Comparison of ENCODE assay signal across 7 mouse cellular contexts in genomic region chr6:48555104-48555890, GRCm38 (mm10). TPM values are rescaled to one million over a fixed set of nuclear protein-coding genes. Genes with fewer than 3 reads are reported as not detected.
A peak's percentile ranks its signal among the peaks of the same experiment; 100 is the strongest.
DNase-seq lines count a peak whose midpoint lies in the region; ATAC-seq and TF ChIP-seq lines count a peak whose summit lies in the region.

No protein-coding gene starts in this region.

- peaks cover 0 to 6% of the 10 kb centered on the region in 2 experiments; a peak in 1 of 4 replicates for H3K4me1 ChIP-seq in ES-E14 (ENCODE audit: control insufficient read depth in 2 of 2, insufficient read depth in 2 of 2, low read length in 2 of 2, poor library complexity in 1 of 2)
- H3K4me1 ChIP-seq in forebrain, embryonic 14.5 days (ENCODE audit: control insufficient read depth, insufficient read depth, low read length) = peaks cover 8% of the 10 kb centered on the region
- H3K4me1 ChIP-seq in hindbrain, embryonic 16.5 days (ENCODE audit: control insufficient read depth, insufficient read depth, low read depth, low read length) = peaks cover 9% of the 10 kb centered on the region
- peaks cover 8% of the 10 kb centered on the region; the same call in 1 of the 2 replicates for H3K4me1 ChIP-seq in small intestine, adult 2 months (ENCODE audit: control insufficient read depth, insufficient read depth, insufficient read length, low read length)

- no peaks in the 10 kb centered on the region; the same call in 1 of the 2 replicates for H3K27me3 ChIP-seq in forebrain, embryonic 14.5 days (replicated peaks; ENCODE audit: control insufficient read depth, insufficient read depth, low read length)
- H3K27me3 ChIP-seq in hindbrain, embryonic 16.5 days (replicated peaks; ENCODE audit: control insufficient read depth, insufficient read depth, low read length) = no peaks in the 10 kb centered on the region
- no peaks in the 10 kb centered on the region for H3K27me3 ChIP-seq in small intestine, adult 2 months (ENCODE audit: control insufficient read depth, insufficient read depth, low read length)

- ATAC-seq in forebrain, embryonic 14.5 days = peak; percentile 87
- ATAC-seq in hindbrain, embryonic 16.5 days = peak; percentile 87

- TF ChIP-seq CTCF in brain, embryonic 14.5 days (IDR thresholded peaks at IDR 0.05; ENCODE audit: borderline replicate concordance, extremely low read depth, insufficient read depth, insufficient read length) = no peak
- no peak for TF ChIP-seq CTCF in small intestine, adult 2 months (IDR thresholded peaks at IDR 0.05; ENCODE audit: extremely low read depth, insufficient read length, insufficient replicate concordance, low read depth, low read length)

- no peaks in the 10 kb centered on the region for H3K9me3 ChIP-seq in ES-E14 (ENCODE audit: control insufficient read depth, insufficient read depth, low read depth, low read length)
- no peaks in the 10 kb centered on the region for H3K9me3 ChIP-seq in forebrain, embryonic 14.5 days (replicated peaks; ENCODE audit: control insufficient read depth, low read length)
- H3K9me3 ChIP-seq in hindbrain, embryonic 16.5 days (ENCODE audit: control insufficient read depth, low read length) = no peaks in the 10 kb centered on the region

- no peak for DNase-seq in ES-E14 (ENCODE audit: low read depth, low spot score)
- DNase-seq in brain, embryonic 14.5 days (ENCODE audit: low read depth) = peak; percentile 97
- peak; percentile 95 for DNase-seq in forebrain, embryonic 14.5 days (ENCODE audit: low spot score)
- DNase-seq in left cerebral cortex, adult 8-10 months (ENCODE audit: low spot score in 2 of 2) = peak; percentile 37 to 71
- peak; percentile 89 for DNase-seq in lung, postnatal 36 days

- H3K4me3 ChIP-seq in ES-E14 (ENCODE audit: insufficient read depth in 1 of 2, low read depth in 1 of 2, low read length in 2 of 2, poor library complexity in 1 of 2, severe bottlenecking in 1 of 2) = peak overlapping the region; percentile 52 to 69
- peak overlapping the region; percentile 39 for H3K4me3 ChIP-seq in forebrain, embryonic 14.5 days (ENCODE audit: low read depth, low read length)
- H3K4me3 ChIP-seq in hindbrain, embryonic 16.5 days (ENCODE audit: low read length) = peak overlapping the region; percentile 62
- peak overlapping the region; percentile 64 for H3K4me3 ChIP-seq in small intestine, adult 2 months (ENCODE audit: low read depth, low read length)

- 25% methylated on average over 14 of the region's 14 CpGs for WGBS in forebrain, embryonic 14.5 days
- WGBS in hindbrain, embryonic 16.5 days = 30% methylated on average over 13 of the region's 14 CpGs
- 26% methylated on average over 14 of the region's 14 CpGs for WGBS in small intestine, adult 2 months

- in situ Hi-C loops in ES-E14 (cut with MboI; ENCODE audit: low sequenced_read_pairs in 2 of 2, unreplicated experiment in 2 of 2) = no loop called here

- peak; percentile 28; the same call in 1 of the 2 replicates for TF ChIP-seq POLR2A in brain, embryonic 14.5 days (IDR thresholded peaks at IDR 0.05; ENCODE audit: borderline replicate concordance, extremely low read depth, insufficient read depth, insufficient read length, poor library complexity, severe bottlenecking)
- no peak for TF ChIP-seq POLR2A in small intestine, adult 2 months (IDR thresholded peaks at IDR 0.05; ENCODE audit: low read depth, low read length)

- H3K36me3 ChIP-seq in ES-E14 (ENCODE audit: control insufficient read depth, insufficient read depth, low read length, poor library complexity, severe bottlenecking) = no peaks in the 10 kb centered on the region
- peaks cover 9% of the 10 kb centered on the region; the same call in 1 of the 2 replicates for H3K36me3 ChIP-seq in forebrain, embryonic 14.5 days (ENCODE audit: control insufficient read depth, insufficient read depth, low read length)
- H3K36me3 ChIP-seq in hindbrain, embryonic 16.5 days (ENCODE audit: control insufficient read depth, insufficient read depth, low read length) = no peaks in the 10 kb centered on the region; the same call in 1 of the 2 replicates
- no peaks in the 10 kb centered on the region for H3K36me3 ChIP-seq in small intestine, adult 2 months (ENCODE audit: control insufficient read depth, insufficient read depth, low read length)

- H3K9ac ChIP-seq in ES-E14 (ENCODE audit: insufficient read depth, low read depth, low read length, poor library complexity, severe bottlenecking) = peak overlapping the region; percentile 66; the same call in 1 of the 2 replicates
- H3K9ac ChIP-seq in forebrain, embryonic 14.5 days (ENCODE audit: low read length) = peak overlapping the region; percentile 77
- H3K9ac ChIP-seq in hindbrain, embryonic 16.5 days (ENCODE audit: low read depth, low read length) = peak overlapping the region; percentile 82

- peak overlapping the region; percentile 75 for H3K4me2 ChIP-seq in forebrain, embryonic 14.5 days (ENCODE audit: low read length)
- peak overlapping the region; percentile 76 for H3K4me2 ChIP-seq in hindbrain, embryonic 16.5 days (ENCODE audit: low read length)

- peak overlapping the region; percentile 44; the same call in 1 of the 2 replicates for H3K27ac ChIP-seq in ES-E14 (ENCODE audit: insufficient read depth, low read depth, low read length, poor library complexity, severe bottlenecking)
- H3K27ac ChIP-seq in forebrain, embryonic 14.5 days (ENCODE audit: low read depth, low read length) = peak overlapping the region; percentile 97
- H3K27ac ChIP-seq in hindbrain, embryonic 16.5 days (ENCODE audit: low read depth, low read length) = peak overlapping the region; percentile 94
- peak overlapping the region; percentile 91 for H3K27ac ChIP-seq in small intestine, adult 2 months (ENCODE audit: insufficient read depth, low read depth, low read length)

TF ChIP-seq in ES-E14, 5 proteins besides CTCF, POLR2A, EP300 and RAD21:
- TF ChIP-seq HCFC1 (IDR thresholded peaks at IDR 0.05; ENCODE audit: borderline replicate concordance, insufficient read depth, low read length) (peak; percentile 80), MAFK (IDR thresholded peaks at IDR 0.05; ENCODE audit: insufficient read depth, low read depth, low read length) (no peak)

RNA-seq across cellular contexts. Expression of gene Lrrc61, which starts 0.7 kb away (rescaled TPM):
- total RNA-seq in ES-E14 (2012; rRNA removed) = 2.0 and 5.1 TPM in 2 replicates
- 31.3 and 35.6 TPM in 2 replicates for polyA plus RNA-seq in brain, embryonic 14.5 days (2012; rRNA removed)
- polyA plus RNA-seq in forebrain, embryonic 14.5 days (2014; fragmentation: Nextera tagmentation; extraction: Ambion mirVana) = 10.7 and 10.9 TPM in 2 replicates
- polyA plus RNA-seq in hindbrain, embryonic 16.5 days (2015; fragmentation: Nextera tagmentation; extraction: Ambion mirVana) = 20.7 and 29.5 TPM in 2 replicates
- 10 to 100 TPM; 41.6 to 55.1 (median 46.4) TPM for total RNA-seq in left cerebral cortex, adult 8-10 months (2022)
- 8.7 and 12.4 TPM in 2 replicates for polyA plus RNA-seq in small intestine, adult 2 months (2012; rRNA removed)

RNA-seq across cellular contexts. Expression of gene Rarres2, which starts 17.3 kb away (rescaled TPM):
- 0.18 and 0.42 TPM in 2 replicates for total RNA-seq in ES-E14 (2012; rRNA removed)
- polyA plus RNA-seq in brain, embryonic 14.5 days (2012; rRNA removed) = 2.8 and 3.1 TPM in 2 replicates
- 4.0 and 5.3 TPM in 2 replicates for polyA plus RNA-seq in forebrain, embryonic 14.5 days (2014; fragmentation: Nextera tagmentation; extraction: Ambion mirVana)
- polyA plus RNA-seq in hindbrain, embryonic 16.5 days (2015; fragmentation: Nextera tagmentation; extraction: Ambion mirVana) = 7.8 and 8.2 TPM in 2 replicates
- total RNA-seq in left cerebral cortex, adult 8-10 months (2022) = 10 to 100 TPM; 16.1 to 17.3 (median 16.9) TPM
- polyA plus RNA-seq in small intestine, adult 2 months (2012; rRNA removed) = 28.4 and 39.8 TPM in 2 replicates

RNA-seq across cellular contexts. Expression of gene Atp6v0e2, which starts 17.9 kb away (rescaled TPM):
- total RNA-seq in ES-E14 (2012; rRNA removed) = 13.5 and 15.9 TPM in 2 replicates
- polyA plus RNA-seq in brain, embryonic 14.5 days (2012; rRNA removed) = 220 and 228 TPM in 2 replicates
- polyA plus RNA-seq in forebrain, embryonic 14.5 days (2014; fragmentation: Nextera tagmentation; extraction: Ambion mirVana) = 152 and 161 TPM in 2 replicates
- 358 and 389 TPM in 2 replicates for polyA plus RNA-seq in hindbrain, embryonic 16.5 days (2015; fragmentation: Nextera tagmentation; extraction: Ambion mirVana)
- total RNA-seq in left cerebral cortex, adult 8-10 months (2022) = 100 to 1,000 TPM; 400 to 422 (median 415) TPM
- polyA plus RNA-seq in small intestine, adult 2 months (2012; rRNA removed) = 11.8 and 26.3 TPM in 2 replicates

RNA-seq across cellular contexts. Expression of gene Gm45021, which starts 34.1 kb away (rescaled TPM):
- total RNA-seq in ES-E14 (2012; rRNA removed) = not detected in 2 replicates
- polyA plus RNA-seq in brain, embryonic 14.5 days (2012; rRNA removed) = not detected in 2 replicates
- polyA plus RNA-seq in forebrain, embryonic 14.5 days (2014; fragmentation: Nextera tagmentation; extraction: Ambion mirVana) = not detected in 2 replicates
- polyA plus RNA-seq in hindbrain, embryonic 16.5 days (2015; fragmentation: Nextera tagmentation; extraction: Ambion mirVana) = not detected in 2 replicates
- total RNA-seq in left cerebral cortex, adult 8-10 months (2022) = not detected
- polyA plus RNA-seq in small intestine, adult 2 months (2012; rRNA removed) = not detected in 2 replicates

RNA-seq across cellular contexts. Expression of gene Repin1, which starts 38.4 kb away (rescaled TPM):
- total RNA-seq in ES-E14 (2012; rRNA removed) = 17.4 and 22.8 TPM in 2 replicates
- polyA plus RNA-seq in brain, embryonic 14.5 days (2012; rRNA removed) = 60.0 and 69.2 TPM in 2 replicates
- 27.3 and 34.3 TPM in 2 replicates for polyA plus RNA-seq in forebrain, embryonic 14.5 days (2014; fragmentation: Nextera tagmentation; extraction: Ambion mirVana)
- polyA plus RNA-seq in hindbrain, embryonic 16.5 days (2015; fragmentation: Nextera tagmentation; extraction: Ambion mirVana) = 41.9 and 45.6 TPM in 2 replicates
- total RNA-seq in left cerebral cortex, adult 8-10 months (2022) = 10 to 100 TPM; 62.2 to 67.3 (median 64.6) TPM
- polyA plus RNA-seq in small intestine, adult 2 months (2012; rRNA removed) = 8.1 and 10.2 TPM in 2 replicates

Comparison
In these comparisons a context has a peak if more than half of its experiments do, and no peak if none do; other contexts are left out.
1. H3K27ac ChIP-seq: peak in every context shown above with its lines; median percentile 97 in forebrain, embryonic 14.5 days; 94 in hindbrain, embryonic 16.5 days; 91 in small intestine, adult 2 months; 44 in ES-E14.